Mouse (Mus musculus) E14TG2a.4 (cell line): Measurements from ENCODE around the gene Mlxipl.

ENCODE experiments used
- CTCF ChIP-seq: conservative IDR thresholded peaks from 2 replicates; pipeline ENCODE4 v1.5.1; 2014; ENCODE audit warnings: low read length
- POU5F1 ChIP-seq: IDR thresholded peaks from 2 replicates; pipeline ENCODE4 v1.6.1; 2014; ENCODE audit warnings: low read length, borderline replicate concordance

DNA sequence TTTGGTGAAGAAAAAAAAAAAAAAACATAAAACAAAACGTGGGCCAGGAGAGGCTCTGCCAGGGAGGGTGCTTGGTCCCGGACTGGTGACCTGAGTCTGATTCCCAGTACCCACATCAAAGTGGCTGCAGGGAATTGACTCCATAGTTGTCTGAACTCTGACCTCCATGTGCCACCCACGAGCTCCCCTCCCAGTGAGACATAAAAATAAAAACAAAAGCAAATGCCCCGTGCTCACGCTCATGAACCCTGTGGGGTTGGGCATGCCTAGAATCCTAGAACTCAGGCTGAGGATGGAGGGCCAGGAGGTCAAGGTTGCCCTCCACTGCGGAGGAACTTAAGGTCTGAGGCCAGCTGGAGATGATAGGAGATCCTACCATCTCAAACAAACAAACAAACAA lies 19.3 kb downstream of the Mlxipl start:
- no peak for TF ChIP-seq CTCF
- TF ChIP-seq POU5F1 = no peak
